Mouse (Mus musculus) liver, adult 2 months (tissue): ENCODE data around the gene Gpsm3. TPM values are rescaled to one million over a fixed set of nuclear protein-coding genes. Genes with fewer than 3 reads are reported as not detected.

Experiments
- DNase-seq: peaks from one replicate; pipeline ENCODE4 v3.0.0-alpha.2; 2011; ENCODE audit warnings: low read depth, low spot score; ENCODE audit errors: extremely low read depth
- H3K27ac ChIP-seq: fragments of 200-500 bp; replicated peaks from 2 replicates; pipeline ENCODE4 v1.5.1; 2012; ENCODE audit warnings: low read depth, mild to moderate bottlenecking, control low read depth, inconsistent platforms, low read length; ENCODE audit not compliant: insufficient read depth
- H3K27me3 ChIP-seq: fragments of 200-500 bp; 2 replicates; pipeline ENCODE4 v1.6.1; 2012; ENCODE audit warnings: mild to moderate bottlenecking, moderate library complexity, low read length, inconsistent platforms; ENCODE audit not compliant: control insufficient read depth, insufficient read depth
- H3K36me3 ChIP-seq: fragments of 200-500 bp; 2 replicates; pipeline ENCODE4 v1.6.1; 2012; ENCODE audit warnings: low read length, inconsistent platforms; ENCODE audit not compliant: control insufficient read depth, insufficient read depth
- H3K4me1 ChIP-seq: fragments of 200-500 bp; 2 replicates; pipeline ENCODE4 v1.6.1; 2011; ENCODE audit warnings: low read length; ENCODE audit not compliant: control insufficient read depth, insufficient read depth
- H3K4me3 ChIP-seq: fragments of 200-500 bp; 2 replicates; pipeline ENCODE4 v1.5.1; 2011; ENCODE audit warnings: low read depth, mild to moderate bottlenecking, control low read depth, low read length, moderate library complexity; ENCODE audit not compliant: insufficient read depth
- H3K79me2 ChIP-seq: fragments of 200-500 bp; 2 replicates; pipeline ENCODE4 v1.6.1; 2012; ENCODE audit warnings: inconsistent platforms, mild to moderate bottlenecking, low read length, moderate library complexity; ENCODE audit not compliant: control insufficient read depth, insufficient read depth
- H3K9ac ChIP-seq: fragments of 200-500 bp; 2 replicates; pipeline ENCODE4 v1.6.1; 2012; ENCODE audit warnings: low read depth, mild to moderate bottlenecking, control low read depth, inconsistent platforms, low read length
- CTCF ChIP-seq: fragments of 200-500 bp; IDR thresholded peaks from 2 replicates; pipeline ENCODE4 v1.5.1; 2011; ENCODE audit warnings: low read depth, low read length, control low read depth
- POLR2A ChIP-seq: fragments of 200-500 bp; IDR thresholded peaks from 2 replicates; pipeline ENCODE4 v1.6.1; 2011; ENCODE audit warnings: low read length, control low read depth; ENCODE audit not compliant: insufficient read depth; ENCODE audit errors: extremely low read depth
- WGBS: fragments of 180-500 bp; shearing (Covaris S2); methylation state at CpG from one replicate; pipeline ENCODE4 v1.1.7; 2018; 5-methylcytosine and 5-hydroxymethylcytosine counted together
- polyA plus RNA-seq: library from polyadenylated mRNA; depleted of rRNA; stranded (reverse); fragments of >200 nt; gene quantifications from 2 replicates; pipeline ENCODE4 v1.2.3, GENCODE M21; 2012
- total RNA-seq: library from RNA; depleted of rRNA; stranded (reverse); fragments of >200 nt; gene quantifications from 2 replicates; pipeline ENCODE4 v1.2.3, GENCODE M21; 2014

The Gpsm3 gene
- total and polyA plus RNA-seq, 2 experiments = 0.65 to 3.4 TPM

DNA sequence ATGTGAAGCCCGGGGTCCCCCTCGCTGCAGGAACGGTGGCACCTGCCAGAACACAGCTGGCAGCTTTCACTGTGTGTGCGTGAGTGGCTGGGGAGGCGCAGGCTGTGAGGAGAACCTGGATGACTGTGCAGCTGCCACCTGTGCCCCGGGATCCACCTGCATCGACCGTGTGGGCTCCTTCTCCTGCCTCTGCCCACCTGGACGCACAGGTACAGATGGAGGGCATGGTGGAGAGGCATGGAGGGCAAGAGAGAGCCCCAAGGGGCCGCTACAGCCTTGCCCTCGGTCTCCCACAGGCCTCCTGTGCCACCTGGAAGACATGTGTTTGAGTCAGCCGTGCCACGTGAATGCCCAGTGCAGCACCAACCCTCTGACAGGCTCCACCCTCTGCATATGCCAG lies 21.2 kb upstream of the Gpsm3 start:
- Histone ChIP-seq H3K79me2 (no peaks in the 10 kb centered on the region), H3K27ac (no peak overlapping the region), H3K36me3 (no peaks in the 10 kb centered on the region), H3K4me3 (no peak overlapping the region), H3K9ac (no peak overlapping the region), H3K4me1 (no peaks in the 10 kb centered on the region), H3K27me3 (no peaks in the 10 kb centered on the region)
- TF ChIP-seq POLR2A (no peak), CTCF (no peak)
- 84% methylated on average over 13 of the region's 13 CpGs for WGBS
- no peak for DNase-seq

DNA sequence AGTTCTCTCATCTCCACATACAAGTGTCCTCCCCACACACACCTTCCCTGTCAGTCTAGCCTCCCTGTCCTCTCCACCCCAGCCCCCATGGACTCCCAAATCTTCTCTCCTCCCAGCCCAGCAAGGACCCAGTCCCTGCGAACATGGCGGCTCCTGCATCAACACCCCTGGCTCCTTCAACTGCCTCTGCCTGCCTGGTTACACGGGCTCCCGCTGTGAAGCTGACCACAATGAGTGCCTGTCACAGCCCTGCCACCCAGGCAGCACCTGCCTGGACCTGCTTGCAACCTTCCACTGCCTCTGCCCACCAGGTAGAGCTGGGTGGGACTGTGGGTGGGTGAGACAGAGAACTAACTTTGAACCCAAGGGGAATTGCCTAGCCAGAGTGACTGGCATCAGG lies 19.7 kb upstream of the Gpsm3 start:
- Histone ChIP-seq H3K79me2 (no peaks in the 10 kb centered on the region), H3K4me3 (no peak overlapping the region), H3K9ac (no peak overlapping the region), H3K27me3 (no peaks in the 10 kb centered on the region), H3K27ac (no peak overlapping the region), H3K36me3 (no peaks in the 10 kb centered on the region), H3K4me1 (no peaks in the 10 kb centered on the region)
- 84% methylated on average over 4 of the region's 4 CpGs for WGBS
- DNase-seq = no peak
- TF ChIP-seq POLR2A = no peak
- no peak for TF ChIP-seq CTCF

DNA sequence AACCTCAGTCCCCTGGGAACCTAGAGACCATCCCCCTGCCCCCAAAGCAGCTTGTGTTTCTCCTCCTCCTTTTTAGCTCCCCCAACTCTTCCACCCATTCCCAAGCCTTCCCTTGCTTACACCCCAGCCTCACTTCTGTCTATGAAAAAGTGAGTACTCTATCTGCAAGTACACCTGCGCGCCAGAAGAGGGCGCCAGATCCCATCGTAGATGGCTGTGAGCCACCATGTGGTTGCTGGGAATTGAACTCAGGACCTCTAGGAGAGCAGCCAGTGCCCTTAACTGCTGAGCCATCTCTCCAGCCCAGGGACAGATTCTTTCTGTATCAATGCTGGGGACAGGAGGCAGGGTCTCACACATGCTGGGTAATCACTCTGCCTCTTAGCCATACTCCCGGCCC lies 17.7 kb upstream of the Gpsm3 start:
- WGBS = 28% methylated on average over 5 of the region's 5 CpGs
- no peak overlapping the region for H3K27ac ChIP-seq
- H3K4me3 ChIP-seq = no peak overlapping the region
- no peak for DNase-seq
- no peaks in the 10 kb centered on the region for H3K4me1 ChIP-seq
- no peaks in the 10 kb centered on the region for H3K79me2 ChIP-seq
- no peak for TF ChIP-seq POLR2A
- peak; percentile 79 for TF ChIP-seq CTCF
- no peak overlapping the region for H3K9ac ChIP-seq
- H3K36me3 ChIP-seq = no peaks in the 10 kb centered on the region
- no peaks in the 10 kb centered on the region for H3K27me3 ChIP-seq

DNA sequence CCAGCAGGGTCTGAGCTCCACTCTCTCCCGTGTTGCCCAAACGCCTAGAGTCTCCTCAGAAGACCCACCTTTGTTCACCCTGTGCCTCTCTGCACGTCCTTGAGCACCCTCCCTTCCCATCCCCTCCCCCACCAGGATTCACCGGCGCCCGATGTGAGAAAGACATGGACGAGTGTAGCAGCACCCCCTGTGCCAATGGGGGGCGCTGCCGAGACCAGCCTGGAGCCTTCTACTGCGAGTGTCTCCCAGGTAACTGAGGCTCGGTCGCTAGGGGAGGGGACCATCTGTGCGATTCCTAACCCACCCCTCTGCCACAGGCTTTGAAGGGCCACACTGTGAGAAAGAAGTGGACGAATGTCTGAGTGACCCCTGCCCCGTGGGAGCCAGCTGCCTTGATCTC lies 17.2 kb upstream of the Gpsm3 start:
- no peaks in the 10 kb centered on the region for H3K79me2 ChIP-seq
- no peaks in the 10 kb centered on the region for H3K4me1 ChIP-seq
- no peak overlapping the region for H3K4me3 ChIP-seq
- H3K27ac ChIP-seq = no peak overlapping the region
- no peaks in the 10 kb centered on the region for H3K27me3 ChIP-seq
- 36% methylated on average over 15 of the region's 15 CpGs for WGBS
- TF ChIP-seq POLR2A = no peak
- no peak for TF ChIP-seq CTCF
- no peak overlapping the region for H3K9ac ChIP-seq
- no peak for DNase-seq
- no peaks in the 10 kb centered on the region for H3K36me3 ChIP-seq

DNA sequence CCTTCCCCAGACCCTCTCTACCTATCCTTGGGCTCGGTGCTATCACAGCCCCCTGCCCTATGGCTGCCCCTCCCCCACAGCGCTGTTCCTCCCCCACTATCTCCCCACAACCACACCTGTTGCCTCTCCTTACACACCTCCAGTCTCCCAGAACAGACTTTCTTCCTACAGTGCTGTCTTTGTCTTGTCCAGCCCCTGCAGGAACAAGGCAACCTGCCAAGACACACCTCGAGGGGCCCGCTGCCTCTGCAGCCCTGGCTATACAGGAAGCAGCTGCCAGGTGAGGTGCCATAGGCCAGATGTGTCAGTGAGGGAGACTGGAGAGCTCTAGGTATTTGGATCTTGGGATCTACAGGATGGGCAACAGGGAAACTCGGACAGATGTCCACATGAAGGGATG lies 13.0 kb upstream of the Gpsm3 start:
- Histone ChIP-seq H3K27me3 (no peaks in the 10 kb centered on the region), H3K9ac (no peak overlapping the region), H3K4me1 (no peaks in the 10 kb centered on the region), H3K27ac (no peak overlapping the region), H3K4me3 (no peak overlapping the region), H3K36me3 (no peaks in the 10 kb centered on the region), H3K79me2 (no peaks in the 10 kb centered on the region)
- TF ChIP-seq CTCF (no peak), POLR2A (no peak)
- DNase-seq = no peak
- 79% methylated on average over 5 of the region's 5 CpGs for WGBS

DNA sequence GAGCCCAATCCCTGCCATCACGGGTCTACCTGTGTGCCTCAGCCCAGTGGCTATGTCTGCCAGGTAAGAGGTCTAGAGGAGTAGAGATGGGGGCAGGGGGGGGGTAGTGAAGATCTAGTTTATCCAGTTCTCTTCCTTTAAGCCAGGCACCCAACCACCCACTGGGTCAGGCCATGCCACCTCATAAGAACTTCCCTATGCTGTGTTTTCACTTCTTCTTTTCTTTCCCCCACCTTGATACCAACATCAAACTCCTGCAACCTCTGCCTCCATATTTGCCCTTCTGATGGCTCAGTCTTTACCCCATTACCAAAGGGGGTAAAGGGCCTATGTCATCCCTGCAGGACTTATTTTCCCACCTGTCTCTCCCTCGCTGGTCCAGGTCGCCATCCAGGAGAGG lies 11.5 kb upstream of the Gpsm3 start:
- WGBS = 91% methylated on average over 3 of the region's 3 CpGs
- Histone ChIP-seq H3K27me3 (no peaks in the 10 kb centered on the region), H3K79me2 (no peaks in the 10 kb centered on the region), H3K4me1 (no peaks in the 10 kb centered on the region), H3K4me3 (no peak overlapping the region), H3K9ac (no peak overlapping the region), H3K36me3 (no peaks in the 10 kb centered on the region), H3K27ac (no peak overlapping the region)
- TF ChIP-seq CTCF = no peak
- TF ChIP-seq POLR2A = no peak
- no peak for DNase-seq
